Mouse (Mus musculus) right cerebral cortex, postnatal 36 days (tissue): ENCODE results near the gene Car4.
A peak's percentile ranks its signal among the peaks of the same experiment; 100 is the strongest.

Experiments used
- DNase-seq, 2 experiments: peaks; one replicate each; pipeline ENCODE4 v3.0.0; 2022; ENCODE audit warnings: low spot score in 2 of 2, mixed read lengths in 1 of 2

The Car4 gene

GRCm38 (mm10) chr11:85003566-85003965 lies 46.0 kb downstream of the Car4 start:
- DNase-seq = peak in 1 of 2 experiments; percentile 42

DNA sequence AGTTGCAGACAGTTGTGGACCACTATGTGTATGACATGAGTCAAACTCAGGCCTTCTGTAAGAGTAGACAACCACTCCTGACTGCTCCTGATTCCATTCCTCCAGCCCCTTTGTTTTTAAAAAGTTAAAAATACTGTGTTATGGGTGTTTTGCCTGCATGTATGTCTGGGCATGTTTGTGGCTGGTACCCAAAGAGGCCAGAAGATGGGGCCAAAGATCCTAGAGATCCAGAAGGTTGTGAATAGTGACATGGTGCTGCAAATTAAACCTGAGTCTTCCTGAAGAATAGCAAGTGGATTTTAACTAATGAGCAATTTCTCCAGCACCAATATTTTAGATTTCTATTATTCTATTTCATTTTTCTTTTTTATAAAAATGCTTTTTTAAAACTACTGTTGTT lies 55.5 kb downstream of the Car4 start:
- no peak for DNase-seq
